Mouse (Mus musculus) cortical plate, adult 2 months (tissue): Measurements from ENCODE around the gene Mllt1.

Experiments used
- CTCF ChIP-seq: fragments of 200-500 bp; IDR thresholded peaks from 2 replicates; pipeline ENCODE4 v1.5.1; 2011; ENCODE audit warnings: mild to moderate bottlenecking, control low read depth, low read length; ENCODE audit not compliant: insufficient read depth; ENCODE audit errors: extremely low read depth
- POLR2A ChIP-seq: fragments of 200-500 bp; IDR thresholded peaks from 2 replicates; pipeline ENCODE4 v1.6.1; 2011; ENCODE audit warnings: mild to moderate bottlenecking, low read length, control low read depth; ENCODE audit not compliant: insufficient read depth; ENCODE audit errors: extremely low read depth

DNA sequence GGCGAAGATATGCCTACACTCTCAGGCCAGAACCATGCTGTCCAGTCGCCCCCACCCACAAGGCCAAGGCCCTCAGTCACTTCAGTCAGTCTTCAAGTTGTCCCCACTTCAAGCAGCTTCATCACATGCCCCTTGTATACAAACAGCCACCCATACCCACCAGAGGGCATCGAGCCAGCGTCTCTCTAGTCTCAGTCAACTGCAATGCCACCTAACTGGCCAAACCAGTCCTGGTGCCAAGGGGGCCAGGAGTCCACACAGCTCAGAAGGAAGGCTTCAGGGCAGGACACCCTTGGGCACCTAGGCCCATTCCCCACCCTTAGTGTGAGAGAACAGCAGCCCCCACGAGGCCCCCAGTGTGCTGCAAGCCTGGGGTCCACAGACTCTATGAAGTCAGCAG, 28.1 kb downstream of the Mllt1 start:
- TF ChIP-seq CTCF, result no peak
- no peak for TF ChIP-seq POLR2A
